Mouse (Mus musculus) CD4-positive, CD25-positive, alpha-beta regulatory T cell, adult 4 months (primary cell): Measurements from ENCODE around the gene Atoh8. TPM values are rescaled to one million over a fixed set of nuclear protein-coding genes. Genes with fewer than 3 reads are reported as not detected.

Experiments used
- ATAC-seq: one replicate; pipeline ENCODE4 v1.8.0; 2017
- polyA plus RNA-seq, 2 experiments: library from polyadenylated mRNA; unstranded; fragments of 100-300 nt; shearing (Covaris generic); gene quantifications; one replicate each; pipeline ENCODE4 v1.2.1; 2017

The Atoh8 gene
- polyA plus RNA-seq, 2 experiments from 2014 or later, result not detected

DNA sequence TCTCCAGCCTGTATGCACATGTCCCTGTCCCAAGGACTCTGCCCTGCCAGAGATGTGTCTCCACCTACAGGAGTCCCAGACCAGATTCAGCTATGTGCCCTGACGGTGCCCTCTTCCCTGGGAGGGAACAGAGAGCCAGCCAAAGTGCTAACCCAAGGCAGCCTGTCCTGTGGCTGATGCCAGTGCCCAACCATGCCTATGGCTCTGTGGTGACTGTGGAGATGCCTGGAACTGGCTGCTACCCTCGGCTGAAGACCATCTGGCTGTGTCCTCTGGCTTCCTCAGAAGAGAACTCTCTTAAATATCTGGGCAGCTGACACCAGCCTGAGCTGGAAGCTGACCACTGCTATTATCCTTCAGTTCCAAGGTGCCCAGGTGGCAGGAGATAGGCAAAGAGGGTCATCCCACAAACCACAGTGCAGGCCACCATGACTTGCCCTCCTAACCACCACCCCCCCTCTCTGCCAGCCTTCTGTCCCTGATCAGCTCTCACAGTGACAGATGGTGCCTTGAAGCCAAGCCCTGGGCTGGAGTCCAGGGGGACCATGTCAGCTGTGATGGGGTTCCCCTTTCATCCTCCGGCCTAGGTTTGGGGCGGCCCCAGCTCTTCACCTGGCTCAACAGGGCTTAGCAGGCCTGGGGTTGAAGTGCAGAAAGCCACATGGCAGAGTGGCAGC is 18.7 kb upstream of the Atoh8 start:
- no peak for ATAC-seq

DNA sequence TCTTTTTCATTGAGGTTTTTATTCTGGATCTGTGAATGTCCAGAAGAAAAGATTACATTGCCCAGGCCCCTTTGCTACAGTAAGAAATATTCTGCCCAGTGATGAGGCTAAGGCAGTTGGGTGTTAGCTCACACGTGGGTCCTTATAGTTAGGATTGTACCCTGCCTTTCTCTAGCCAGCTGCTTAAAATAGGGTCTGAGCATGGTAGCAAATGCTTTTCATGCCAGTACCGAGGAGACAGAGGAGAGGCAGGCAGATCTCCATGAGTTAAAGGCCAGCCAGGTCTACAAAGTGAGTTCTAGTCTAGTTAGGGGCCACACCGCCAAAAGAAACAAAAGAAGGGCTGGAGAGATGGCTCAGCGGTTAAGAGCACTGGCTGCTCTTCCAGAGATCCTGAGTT is 17.8 kb upstream of the Atoh8 start:
- no peak for ATAC-seq

DNA sequence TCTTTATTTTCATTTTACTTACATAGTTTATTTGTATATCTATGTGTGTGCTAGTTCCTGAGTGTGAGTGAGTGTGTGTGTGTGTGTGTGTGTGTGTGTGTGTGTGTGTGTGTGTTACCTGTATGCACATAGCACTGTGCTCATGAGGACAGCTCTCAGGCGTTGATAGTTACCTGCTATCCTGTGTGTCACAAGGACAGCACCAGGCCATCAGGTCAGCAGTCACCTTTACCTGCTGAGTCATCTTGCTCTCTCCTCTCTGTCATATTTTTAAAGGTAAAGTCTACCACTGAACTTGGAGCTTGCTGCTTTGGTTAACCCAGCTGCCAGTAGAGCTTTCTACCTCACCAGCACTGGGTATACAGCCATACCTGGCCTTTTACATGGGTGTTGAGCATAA is 17.1 kb upstream of the Atoh8 start:
- no peak for ATAC-seq

DNA sequence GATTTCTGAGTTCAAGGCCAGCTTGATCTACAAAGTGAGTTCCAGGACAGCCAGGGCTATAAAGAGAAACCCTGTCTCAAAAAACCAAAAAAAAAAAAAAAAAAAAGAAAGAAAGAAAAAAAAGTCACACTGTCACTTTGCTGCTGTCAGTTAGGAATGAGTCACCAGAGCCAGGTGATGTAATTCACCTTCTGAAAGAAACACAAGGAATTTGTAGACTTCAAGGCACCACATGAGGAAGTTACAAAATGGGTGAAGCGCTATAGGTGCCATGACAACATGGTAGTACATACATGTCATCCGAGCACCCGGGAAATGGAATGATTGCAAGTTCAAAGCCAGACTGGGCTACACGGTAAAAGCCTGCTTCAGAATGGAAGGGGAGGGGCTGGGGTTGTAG is 14.6 kb upstream of the Atoh8 start:
- no peak for ATAC-seq

DNA sequence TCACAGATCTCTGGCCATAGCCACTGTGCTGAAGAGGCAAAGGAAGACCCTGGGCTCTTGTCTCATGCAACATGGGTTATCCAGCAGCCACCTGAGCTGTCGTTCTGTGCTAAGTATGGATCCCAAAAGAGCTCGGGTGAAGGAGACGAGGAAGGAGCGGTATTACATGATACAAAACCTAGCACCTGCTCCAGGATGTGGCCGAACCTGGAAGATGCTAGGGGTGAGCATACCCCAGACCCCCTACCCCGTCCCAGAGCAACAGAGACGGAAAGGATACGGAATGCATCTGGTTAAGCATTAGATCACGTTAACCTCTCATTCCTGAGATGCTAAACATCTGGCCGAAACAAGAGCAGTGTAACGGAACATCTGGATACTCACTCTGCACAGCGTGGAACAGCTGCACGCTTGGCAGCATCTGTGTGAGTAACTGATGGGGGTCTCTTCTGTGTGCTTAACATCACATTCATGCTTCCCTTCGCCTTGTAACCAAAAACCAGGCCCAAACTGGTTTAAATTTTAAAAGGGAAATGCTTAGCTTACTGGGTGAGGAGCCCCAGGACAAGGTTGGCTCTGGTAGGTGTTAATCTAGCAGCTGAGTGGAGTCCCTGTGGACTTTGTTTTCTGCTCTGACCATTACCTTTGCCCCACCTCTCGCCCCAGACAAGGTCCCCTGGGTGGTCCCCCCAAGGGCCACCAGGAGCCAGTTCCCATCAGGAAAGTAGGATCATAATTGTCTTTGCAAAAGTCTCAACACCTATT is 13.0 kb upstream of the Atoh8 start:
- ATAC-seq, result no peak

DNA sequence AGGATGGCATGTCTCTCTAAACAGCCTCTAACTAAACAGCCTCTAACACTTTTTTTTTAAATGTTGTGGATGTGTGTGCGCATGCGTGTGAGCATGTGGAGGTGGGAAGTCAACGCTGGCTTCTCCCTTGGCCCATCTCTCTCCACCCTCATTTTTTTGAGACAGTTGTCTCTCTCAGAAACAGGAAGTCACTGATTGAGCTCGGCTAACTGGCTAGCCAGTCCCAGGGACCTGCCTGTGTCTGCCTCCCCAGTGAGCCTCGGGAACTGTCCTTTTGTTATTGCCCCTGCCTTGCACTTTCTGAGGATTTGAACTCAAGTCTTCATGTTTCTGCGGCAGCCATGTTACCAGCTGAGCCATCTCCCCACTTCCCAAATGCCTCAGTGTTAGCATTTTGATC is 10.9 kb upstream of the Atoh8 start:
- ATAC-seq, result no peak

DNA sequence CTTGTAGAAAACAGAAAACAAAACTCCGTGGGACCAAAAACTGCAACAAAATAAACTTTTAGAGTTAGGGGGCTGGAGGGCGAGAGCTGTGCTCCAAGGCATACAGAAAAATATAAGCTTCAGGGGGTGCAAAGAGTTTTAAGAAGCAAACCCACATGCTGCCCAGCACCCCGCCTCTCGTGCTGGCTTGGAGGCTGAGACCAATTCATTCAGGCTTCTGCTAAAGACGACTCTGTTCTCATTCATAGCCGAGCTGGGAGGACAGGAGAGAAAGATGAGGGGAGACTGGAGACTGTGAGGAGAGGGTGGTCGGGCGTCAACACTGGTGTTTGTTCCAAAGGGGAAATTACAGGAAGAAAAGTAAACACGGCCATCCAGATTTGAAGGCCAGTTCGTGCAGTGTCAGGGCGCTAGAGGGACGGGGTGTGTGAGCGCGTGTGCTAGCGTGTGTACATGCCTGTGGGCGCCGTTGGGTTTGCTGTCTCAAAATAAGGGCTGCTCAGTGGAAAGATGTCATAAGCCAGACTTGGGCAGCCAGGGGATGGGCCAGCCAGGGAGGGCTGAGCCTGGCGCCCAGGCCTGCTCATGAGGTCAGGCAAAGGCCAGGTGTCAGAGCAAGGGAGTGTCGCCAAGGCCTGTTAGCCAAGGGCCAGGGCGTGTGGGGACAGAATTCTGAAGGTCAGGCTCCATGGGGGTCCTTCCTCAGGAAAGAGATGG is 9.3 kb upstream of the Atoh8 start:
- ATAC-seq, result no peak

DNA sequence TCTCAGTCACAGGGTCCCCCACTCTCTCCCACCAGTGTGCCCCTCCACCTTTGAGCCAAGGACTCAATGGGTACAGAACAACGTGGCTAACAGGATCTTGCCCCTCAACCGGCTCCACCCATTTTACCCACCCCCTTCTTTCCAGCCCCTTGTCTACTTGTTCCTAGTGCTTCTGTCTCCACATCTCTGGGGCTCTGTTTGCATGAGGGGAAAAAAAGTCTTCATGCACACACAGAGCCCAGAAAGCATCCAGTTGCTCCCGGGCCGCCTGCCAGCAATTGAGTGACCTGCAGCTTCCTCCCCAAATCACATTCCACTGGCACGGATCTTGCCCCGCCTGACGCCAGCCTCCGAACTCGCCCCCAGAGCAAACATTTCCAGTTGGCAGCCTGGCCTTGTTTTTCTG is 8.8 kb upstream of the Atoh8 start:
- no peak for ATAC-seq

DNA sequence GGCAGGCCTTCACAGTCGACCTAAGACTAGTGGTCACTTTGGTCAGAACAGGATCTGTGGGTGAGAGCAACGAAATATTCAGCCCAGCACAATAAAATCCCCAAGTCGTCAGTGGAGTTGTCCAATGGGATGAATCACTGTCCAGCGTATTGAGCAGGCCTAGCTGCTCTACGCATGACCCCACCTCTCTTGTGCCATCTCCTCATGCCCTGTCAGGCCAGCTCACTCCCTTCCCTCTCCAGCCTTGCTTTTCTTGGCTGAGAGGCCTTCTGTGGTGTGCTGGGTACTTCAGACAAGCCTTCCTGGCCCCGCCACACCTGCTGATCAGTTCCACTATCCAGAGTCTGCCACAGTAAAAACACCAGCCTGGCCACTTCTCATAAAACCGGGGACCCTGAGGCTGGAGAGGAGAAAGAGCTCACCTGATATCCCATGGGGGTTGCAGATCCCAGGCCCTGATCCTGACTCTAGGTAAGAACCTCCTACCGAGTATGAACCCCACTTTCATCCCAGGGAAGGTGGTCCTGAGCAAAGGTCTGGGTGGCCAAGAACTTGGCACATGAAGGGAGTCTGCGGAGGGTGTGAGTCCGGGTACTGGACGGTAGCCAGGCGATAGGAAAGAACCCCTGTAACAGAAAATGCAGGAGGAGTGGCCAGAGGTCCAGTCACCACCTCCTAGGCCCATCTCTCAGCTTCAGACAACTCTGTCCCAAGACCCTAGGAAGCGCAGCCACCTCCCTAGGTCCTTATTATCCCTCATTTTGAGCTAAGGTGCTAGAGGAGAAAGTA is 7.3 kb upstream of the Atoh8 start:
- ATAC-seq, result no peak

DNA sequence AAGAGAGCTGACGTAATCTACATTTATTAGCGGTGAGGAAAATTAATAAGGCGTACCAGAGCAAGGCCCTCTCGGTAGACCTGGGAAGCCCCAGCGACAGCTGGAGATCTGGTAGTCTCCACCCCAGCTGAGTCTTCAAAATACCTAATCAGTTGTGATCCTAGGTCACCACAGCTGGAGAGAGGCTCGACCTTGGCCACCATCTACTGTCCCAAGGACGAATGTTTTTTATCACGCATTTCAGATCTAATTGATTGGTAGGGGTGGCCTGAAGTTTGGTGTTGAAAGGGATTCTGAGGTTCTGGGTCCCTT is 6.4 kb upstream of the Atoh8 start:
- no peak for ATAC-seq

DNA sequence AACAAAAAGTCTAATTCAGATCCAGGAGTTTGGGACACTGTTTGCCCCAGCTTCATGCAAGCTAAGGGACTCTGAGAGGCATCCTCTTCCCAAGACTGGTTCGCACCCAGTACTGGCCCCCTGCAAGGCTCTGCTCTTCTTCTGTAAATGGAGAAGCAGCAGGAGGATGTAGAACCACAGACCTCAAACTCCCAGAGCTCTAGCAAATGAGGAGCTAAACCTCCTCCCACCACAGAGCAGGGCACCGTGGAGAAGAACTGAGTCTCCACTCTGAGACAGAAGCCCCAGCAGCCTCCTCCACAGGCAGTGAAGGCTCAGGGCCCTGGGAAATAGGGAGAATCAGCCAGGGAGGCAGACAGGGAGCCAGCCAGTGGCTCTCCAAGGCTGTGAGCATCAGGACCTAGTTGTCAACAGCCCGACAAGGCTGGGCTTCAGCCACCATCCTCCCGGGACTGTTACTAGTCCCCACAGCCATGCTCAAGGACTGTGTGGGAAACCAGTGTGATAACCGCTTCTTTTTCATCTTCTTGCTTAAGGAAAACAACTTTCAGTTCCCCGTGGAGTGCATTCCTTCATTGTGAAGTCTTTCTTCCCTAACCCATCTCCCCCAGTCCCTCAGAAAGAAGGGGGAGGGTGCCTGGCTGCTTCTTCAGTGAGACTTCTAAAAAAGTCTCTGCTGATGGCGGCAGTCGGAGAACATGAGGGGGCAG is 5.9 kb upstream of the Atoh8 start:
- no peak for ATAC-seq

DNA sequence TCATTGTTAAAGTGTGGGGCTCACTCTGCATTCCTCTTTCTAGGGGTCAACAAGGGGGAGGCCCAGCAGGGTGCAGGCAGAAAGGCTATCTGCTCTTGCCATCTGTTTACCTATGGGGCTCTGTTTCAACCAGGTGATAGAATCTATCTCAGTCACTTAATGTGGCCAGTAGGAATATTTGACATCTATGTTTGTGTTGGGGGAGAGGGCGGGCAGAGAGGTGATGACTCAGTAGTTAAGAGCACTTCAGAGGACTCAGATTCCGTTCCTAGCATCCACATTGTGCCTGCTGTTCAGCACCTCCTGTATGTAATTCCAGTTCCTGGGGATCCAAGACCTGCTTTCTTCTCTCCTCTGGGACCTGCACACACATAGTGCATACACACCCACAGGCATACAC is 4.7 kb upstream of the Atoh8 start:
- no peak for ATAC-seq

DNA sequence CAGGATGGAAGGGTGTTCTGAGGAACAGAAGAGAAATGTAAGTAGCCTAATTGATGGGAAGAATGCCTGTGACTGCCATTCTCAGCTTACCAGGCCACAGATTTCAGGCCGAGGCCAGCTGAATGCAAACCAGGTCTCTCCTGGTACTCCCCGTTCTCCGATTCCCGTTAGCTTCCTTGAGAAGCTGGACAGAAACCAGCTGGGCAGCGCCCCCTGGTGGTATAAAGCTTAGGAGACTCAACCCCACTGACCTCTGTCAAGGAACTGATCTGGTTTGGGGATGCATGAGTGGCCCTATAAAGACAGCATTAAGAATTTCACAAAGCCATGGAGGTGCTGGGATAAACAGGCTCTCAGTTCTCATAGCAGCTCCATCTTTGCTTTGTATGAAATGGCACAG is 1.7 kb upstream of the Atoh8 start:
- peak; percentile 41 for ATAC-seq

DNA sequence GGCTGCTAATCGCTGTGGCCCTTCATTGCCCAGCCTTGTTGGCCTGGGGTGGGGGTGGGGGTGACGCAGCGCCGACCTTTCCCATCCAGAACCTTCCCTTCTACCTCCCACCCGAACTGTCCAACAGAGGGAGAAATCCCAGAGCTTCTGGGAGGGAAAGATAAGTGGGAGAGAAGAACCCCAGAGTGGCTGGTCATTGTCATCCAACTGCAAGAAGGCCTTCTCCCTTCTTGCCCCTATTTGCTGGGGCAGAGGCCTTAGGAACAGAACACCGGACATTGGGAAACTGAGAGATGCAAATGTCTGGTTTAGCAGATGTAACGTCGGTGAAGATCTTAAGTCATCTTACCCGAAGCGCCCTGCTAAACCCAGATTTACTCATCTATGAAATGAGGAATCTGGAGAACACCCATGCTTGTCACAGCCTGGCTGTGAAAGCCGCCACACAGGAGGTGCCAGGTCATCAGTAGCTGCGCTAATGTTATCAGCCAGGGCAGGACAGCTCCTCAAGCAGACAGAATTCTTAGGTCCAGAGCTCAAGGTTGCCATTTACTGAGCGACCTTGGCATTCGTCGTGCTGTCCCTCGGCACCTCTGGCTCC is 530 bp upstream of the Atoh8 start:
- no peak for ATAC-seq

DNA sequence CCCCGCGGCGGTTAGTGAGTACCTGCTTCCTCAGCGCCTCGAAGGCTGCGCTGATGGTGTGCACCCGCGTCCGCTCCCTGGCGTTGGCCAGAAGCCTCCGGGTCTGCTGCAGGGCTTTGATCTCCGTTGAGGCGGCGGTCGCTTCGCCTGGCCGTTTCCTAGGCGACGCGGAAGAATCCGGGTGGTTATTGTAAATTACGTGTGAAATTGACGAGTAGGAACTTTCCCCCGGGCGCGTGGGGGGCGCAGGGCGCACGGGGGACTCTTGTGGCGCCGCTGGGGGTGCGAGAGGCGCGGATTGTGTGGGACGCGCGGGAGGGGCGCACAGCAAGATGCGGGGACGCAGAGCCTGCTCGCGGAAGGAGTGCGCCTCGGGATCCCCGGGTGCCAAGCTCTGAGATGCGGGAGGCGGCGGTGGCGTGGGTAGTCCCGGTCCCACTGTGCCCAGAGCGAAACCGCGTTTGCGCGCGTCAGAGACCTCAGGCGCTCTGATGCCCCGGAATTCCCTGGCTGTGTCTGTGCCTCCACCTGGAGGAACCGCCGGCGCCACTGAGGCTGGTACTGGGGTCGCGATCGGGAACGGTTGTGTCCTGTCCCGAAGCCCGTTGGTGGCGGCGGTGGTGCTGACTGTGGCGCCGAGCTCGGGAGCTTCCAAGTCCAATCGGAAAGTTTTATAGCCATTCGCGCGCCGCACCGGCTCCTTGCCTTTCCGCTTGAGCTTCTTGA is 842 bp downstream of the Atoh8 start:
- ATAC-seq, result no peak

DNA sequence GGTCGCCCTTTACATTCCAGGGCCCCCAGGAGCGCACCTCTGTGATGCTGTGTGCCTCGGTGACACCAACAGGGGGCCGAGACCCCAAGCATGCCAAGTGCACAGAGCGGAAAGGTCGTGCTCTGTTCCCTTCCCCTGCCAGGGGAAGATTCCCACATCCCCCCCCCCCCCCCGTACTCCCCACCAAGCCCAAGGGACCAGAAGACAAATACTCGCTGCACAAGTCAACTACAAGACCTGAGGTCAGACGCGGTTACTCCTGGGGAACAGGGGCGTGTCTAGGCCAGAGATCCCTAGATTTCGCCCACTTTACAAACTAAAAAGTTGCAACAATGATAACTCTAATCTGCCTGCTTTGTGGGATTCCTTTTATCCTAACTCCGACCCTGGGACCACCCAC is 1.4 kb downstream of the Atoh8 start:
- ATAC-seq, result no peak

DNA sequence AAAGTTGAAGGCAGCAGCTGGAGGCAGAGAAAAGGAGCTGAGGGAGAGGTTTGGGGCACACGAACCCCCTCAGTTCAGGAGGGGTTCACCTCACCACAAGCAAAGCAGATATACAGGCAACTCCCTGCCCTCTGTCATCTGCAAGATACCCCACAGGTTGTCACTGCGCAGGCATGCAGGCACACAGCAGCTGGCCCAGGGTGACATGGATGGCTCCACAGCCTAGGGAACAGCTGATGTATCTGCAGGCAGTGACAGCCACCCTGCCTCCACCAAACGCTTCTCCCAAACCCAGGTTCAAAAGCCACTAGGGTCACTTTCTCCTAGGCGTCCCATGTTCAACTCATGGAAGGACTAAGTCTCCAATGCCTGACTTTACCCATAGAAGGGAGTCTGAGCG is 2.5 kb downstream of the Atoh8 start:
- no peak for ATAC-seq

DNA sequence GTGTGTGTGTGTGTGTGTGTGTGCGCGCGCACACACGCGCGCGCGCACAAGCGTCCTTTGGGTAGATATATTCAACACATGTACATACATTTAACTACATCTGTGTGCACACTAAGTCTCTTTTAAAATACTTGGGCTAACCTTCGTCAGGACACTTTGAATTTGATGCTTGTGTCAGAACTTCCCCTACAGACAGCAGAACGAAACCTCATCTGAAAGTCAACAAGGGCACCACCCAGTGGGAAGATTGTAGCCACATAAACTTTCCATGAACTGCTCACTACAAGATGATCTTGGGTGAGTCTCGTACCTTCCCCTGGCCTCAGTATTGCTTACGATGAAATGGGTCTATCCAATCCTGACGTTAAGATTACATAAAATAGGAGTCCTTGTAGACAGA is 3.0 kb downstream of the Atoh8 start:
- ATAC-seq, result no peak

DNA sequence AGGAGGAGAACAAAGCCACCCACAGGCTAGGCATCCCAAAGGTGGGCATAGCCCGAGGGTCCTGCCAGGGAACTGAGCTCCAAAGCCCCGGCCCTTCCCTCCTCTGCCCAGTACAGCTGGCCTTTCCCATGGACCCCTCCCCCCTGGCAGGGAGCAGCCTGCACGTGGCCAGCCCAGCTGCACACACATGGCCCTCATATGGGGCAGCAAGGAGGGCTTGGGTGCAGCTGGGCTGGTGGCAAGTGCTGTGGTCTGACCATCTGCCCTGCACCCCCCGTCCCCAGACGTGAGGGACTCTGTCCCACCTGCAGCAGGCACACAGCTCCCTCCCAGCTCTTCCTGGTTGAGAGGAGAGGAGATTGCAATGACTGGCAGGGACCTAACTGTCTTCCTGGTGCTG is 4.5 kb downstream of the Atoh8 start:
- no peak for ATAC-seq

DNA sequence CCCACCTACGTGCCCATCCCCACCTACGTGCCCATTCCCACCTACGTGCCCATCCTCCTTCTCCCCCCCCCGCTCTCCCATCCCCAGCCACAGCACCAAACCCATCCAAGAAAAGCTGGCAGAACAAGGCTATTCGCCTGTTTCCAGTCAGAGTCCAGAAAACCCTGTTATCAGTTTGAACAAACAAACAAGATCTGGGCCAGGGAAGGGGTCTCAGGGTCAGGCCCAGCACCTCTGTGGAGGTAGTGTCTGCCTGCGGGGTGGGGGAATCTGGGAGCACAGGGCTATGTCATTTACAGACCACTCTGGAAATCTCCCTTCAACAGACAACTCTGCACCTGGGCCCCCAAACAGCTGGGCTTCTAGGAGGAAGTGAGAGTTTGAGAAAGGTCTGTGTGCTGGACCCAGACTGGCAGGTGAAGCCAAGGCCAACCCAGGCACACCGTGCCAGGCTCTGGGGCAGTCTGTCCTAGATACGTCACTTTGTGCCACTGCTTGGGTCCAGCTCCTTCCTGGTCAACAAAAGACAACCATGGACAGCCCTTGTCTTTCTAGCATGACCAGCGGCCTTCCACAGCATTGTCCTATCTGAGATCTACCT is 7.6 kb downstream of the Atoh8 start:
- ATAC-seq, result no peak

DNA sequence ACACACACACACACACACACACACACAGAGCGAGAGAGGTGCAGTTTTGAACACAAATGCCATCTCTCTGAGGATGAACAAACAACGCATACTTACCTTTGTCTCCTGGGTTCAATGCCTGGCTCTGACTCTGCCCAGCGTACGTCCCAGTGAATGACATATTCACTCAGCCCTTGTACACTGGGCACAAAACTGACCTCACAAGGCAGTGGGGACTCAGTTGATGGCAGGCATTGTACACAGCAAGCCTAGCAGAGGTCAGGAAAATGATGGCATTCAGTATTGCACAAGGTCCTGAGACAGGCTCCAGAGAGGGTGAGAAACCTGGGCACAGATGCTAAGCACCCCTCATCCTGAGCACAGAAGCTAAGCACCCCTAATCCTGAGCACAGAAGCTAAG is 8.4 kb downstream of the Atoh8 start:
- ATAC-seq, result no peak
